Mouse (Mus musculus): ENCODE data around the gene Camta2. TPM values are rescaled to one million over a fixed set of nuclear protein-coding genes. Genes with fewer than 3 reads are reported as not detected.

The Camta2 gene
- total RNA-seq (2021) = 100 to 1,000 TPM; 217 to 224 TPM
- long read RNA-seq, experiment 1, full-length matches to known transcripts = 10 of 388 reads
- long read RNA-seq, experiment 1, partial matches to known transcripts = 159 of 388 reads
- long read RNA-seq, experiment 1, other reads (novel, unspliced or antisense) = 219 of 388 reads
- long read RNA-seq, experiment 2, full-length matches to known transcripts = 5 of 204 reads
- long read RNA-seq, experiment 2, partial matches to known transcripts = 118 of 204 reads
- long read RNA-seq, experiment 2, other reads (novel, unspliced or antisense) = 81 of 204 reads

DNA sequence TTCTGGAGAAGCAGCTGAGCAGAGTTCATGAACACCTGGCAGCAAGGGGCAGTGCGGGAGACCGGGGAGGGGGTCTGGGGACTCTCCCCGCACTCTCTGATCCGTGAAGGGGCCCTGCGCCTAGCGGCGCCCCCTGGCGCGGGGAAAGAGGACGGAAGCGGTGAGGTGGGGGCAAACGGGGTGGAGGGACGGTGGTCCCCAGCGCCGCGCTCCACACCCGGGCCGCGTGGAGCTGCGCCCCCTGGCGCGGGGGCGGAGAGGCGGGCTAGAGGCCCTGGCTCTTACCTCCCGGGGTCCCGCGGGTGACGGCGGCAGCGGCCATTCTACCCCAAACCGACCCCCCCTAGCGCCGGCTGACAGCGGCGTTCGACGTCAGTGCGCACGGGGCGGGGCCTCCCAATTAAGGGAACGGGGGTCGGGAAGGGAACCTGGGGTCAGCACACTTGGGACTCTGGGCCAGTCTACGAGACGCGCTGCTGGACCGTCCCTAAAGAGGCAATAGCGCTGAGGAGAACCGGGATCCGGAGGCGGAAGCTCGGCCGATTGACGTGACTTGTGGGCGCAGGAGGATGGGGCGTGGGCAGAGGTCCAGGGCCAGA is at the start of gene Camta2:
Camta2 (minus strand) TSS at position 505 of the 599 bp plus-strand sequence.
- peak; percentile 86 to 88 for DNase-seq (ENCODE audit: low spot score in 2 of 2)

DNA sequence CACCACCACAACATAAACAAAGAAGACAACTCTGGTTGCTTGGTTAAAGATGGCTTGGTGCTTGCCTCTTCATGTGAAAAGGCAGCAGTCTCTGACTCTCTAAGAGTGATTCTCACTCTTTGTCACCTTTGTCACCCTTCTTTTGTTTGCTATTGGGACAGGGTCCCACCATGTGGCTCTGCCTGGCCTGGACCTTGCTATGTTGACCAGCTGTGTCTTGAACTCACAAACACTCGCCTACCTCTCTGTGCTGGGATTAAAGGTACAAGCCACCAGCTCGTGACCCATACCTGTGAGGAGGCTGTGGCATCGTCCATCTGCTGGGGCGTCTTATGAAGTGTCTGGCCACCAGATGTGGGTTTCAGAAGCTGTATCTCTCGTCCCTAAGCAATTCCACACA is 45.4 kb upstream of the Camta2 start:
- DNase-seq (ENCODE audit: low spot score in 2 of 2) = no peak

DNA sequence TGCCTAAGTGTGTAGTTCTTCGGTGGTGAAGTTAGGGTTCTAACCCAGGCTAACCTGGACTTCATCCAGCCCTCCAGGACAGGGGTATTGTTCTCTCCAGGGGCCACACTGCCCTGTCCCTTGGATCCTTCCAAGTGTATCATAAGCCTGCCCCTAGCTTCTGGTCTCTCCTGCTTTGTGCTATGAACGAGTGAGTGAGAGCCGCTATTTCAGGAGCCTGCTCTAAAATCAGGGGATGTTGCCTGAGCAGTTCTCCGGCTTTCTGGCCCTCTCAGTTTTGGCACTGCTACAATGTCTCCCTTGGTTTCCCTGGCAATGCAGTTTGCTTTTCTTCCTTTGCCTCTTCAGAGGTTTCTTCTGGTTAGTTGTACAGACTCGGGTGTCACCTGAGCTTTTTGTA is 43.3 kb upstream of the Camta2 start:
- DNase-seq (ENCODE audit: low spot score in 2 of 2) = peak; percentile 19 to 55

DNA sequence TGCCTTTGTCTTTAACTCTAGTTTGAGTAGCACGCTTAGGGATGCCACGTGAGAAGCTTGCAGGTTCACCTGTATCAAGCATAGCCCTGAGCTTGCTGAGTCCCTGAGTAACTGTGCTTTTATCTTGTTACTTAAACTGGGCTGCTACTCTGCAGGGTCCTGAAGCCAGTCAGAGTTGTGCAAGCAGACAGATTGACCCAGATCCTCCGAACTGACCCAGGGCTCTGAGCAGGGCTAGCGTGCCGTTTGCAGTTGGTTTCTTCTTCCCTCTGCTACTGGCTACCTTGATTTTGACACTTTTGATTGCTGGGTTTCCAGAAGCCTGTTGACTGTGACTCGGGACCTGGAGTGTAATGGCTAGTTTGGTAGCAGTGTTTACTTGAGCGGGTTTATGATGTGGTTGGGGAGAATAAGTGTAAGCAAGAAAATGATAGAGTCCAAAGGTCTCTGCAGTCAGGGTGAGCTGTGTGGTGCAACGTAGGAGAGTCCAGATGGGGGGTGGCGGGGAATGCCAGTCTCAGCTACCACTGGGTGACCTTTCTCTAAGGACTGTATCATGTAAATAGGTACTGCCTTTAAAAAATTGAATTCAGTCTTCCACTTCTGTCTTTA is 42.6 kb upstream of the Camta2 start:
- no peak for DNase-seq (ENCODE audit: low spot score in 2 of 2)

DNA sequence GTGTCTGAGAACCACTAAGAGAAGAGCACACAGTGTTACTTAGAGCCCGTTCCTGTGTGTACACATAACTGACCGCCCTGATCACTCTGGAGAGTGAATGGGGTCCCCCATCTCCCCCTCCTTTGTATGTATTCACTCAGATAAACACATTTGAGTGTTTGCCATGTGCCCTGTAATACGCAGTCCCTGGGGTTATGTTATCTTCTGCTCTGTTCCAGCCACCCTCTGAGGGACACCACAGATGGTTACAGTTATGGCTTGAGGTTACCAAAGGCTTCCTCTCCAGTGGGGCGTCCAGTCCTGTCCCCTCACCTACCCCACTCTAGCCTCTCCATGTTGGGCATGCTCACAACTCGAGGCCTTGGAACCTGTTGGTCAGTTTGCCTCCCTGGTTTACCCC is 39.5 kb upstream of the Camta2 start:
- no peak for DNase-seq (ENCODE audit: low spot score in 2 of 2)

DNA sequence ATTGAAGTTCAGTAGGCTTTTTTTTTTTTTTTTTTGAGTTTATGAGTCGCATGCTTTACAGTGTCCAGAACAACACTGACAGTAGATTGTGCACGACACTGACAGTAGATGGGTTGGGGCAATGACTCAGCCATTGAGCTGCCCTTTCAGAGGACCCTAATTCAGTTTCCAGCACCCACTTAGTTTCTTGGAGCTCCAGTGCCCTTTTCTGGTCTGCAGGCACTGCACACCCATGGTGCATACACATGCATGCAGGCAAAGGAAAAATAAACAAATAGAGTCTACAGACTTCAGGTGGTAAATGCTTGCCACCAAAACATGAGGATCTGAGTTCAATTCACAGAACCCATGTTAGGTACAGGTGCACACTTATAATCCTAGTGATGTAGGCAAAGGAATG is 38.7 kb upstream of the Camta2 start:
- DNase-seq (ENCODE audit: low spot score in 2 of 2) = no peak

DNA sequence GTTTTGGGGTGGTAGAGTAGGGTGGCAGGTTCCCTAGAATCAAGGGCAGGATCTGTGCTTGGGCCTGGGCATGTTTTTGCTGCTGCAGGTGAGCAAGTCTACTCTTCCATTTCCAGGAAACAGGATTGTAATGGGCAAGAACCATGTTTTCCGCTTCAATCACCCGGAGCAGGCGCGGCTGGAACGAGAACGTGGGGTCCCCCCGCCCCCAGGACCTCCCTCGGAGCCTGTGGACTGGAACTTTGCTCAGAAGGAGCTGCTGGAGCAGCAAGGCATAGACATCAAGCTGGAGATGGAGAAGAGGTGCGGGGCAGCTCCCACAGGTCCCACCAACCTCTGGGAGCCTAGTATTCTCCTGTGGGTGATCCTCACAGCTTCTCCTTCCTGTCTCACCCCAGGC is 36.8 kb upstream of the Camta2 start:
- DNase-seq (ENCODE audit: low spot score in 2 of 2) = no peak

DNA sequence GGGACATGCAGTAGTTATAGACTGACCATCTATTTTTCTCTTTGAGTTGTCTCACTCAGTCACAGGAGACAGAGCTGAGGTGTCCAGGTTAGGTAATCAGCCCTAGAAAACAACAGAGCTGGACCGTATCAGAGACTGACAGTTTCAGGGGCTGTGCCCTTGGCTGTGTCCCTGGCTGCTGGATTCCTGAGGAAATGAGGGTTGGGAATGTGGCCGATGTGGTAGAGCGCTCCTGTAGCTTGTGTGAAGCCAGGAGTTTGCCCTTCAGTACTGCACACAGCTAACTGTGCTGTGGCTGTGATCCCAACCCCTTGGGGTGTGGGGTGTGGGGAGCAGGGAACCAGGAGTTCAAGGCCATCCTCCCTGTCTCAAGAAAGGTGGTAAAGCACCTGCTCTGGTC is 33.2 kb upstream of the Camta2 start:
- no peak for DNase-seq (ENCODE audit: low spot score in 2 of 2)

DNA sequence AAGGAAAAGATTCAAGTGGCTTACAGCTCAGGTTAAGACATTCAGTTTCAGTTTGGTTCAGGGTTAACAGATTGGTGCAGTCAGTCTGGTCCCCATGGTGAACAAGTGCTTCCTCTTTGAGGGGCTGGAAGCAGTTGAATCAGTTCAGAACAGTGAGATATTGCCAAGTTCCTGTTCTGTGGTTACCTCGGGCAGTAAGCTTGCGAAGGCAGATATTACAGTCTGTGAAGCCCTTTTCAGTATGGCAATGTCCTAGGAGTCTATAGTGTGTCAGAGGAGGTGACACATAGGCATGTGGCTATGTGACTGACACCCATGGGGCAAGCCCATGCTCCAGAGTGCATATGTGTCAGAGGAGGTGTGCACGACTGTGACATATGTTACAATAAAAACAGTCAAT is 32.7 kb upstream of the Camta2 start:
- no peak for DNase-seq (ENCODE audit: low spot score in 2 of 2)

DNA sequence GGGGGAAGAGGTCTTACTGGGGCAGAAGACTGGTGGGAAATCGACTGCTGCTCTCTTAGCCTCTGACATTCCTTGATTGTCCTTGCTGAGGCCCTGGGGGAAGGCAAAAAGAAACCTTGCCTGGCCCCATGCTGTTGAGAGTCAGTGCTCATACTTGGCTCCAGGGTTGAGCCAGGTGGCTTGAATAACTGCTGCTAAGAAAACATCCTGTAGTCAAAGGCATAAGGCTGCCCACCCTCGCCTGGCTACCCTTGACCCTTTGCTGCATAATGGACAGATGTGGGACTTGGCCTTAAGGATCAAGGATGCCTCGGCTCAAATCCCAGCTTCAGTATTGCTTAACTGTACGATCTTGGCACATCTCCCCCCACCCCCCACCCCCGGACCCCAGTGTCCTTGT is 30.6 kb upstream of the Camta2 start:
- no peak for DNase-seq (ENCODE audit: low spot score in 2 of 2)

DNA sequence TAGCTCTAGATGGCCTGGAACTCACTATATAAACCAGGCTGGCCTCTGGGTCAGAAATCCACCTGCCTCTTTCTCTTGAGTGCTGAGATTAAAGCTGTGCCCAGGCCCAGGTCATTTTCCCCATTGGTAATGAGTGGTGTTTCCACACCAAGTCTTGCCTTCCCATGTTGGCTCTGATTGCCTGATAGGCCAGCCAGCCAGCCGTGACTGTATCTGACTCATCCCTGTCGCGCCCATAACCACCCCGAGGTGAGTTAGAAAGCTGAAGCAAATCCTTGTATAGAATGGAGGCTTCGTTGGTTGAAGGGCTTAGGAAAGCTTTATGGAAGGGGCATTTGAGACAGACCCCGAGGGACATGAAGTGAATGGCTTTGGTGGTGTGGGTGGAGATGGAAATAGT is 27.9 kb upstream of the Camta2 start:
- DNase-seq (ENCODE audit: low spot score in 2 of 2) = no peak

DNA sequence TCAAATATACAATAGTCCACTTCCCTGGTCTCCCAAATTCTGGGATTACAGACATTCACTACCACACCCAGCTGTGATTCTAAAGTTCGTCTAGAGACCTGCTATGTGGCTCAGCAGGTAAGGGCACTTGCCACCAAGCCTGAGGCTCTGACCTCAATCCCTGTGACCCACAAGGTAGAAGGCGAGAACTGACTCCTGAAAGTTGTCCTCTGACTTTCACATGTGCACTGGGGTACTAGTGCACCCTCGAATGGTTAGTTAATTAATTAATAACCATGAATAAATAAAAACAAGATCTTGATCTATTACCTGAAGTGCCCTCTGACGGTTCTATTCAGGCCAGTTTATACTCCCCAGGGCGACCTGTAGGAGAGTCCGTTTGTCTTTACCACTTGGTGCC is 25.3 kb upstream of the Camta2 start:
- DNase-seq (ENCODE audit: low spot score in 2 of 2) = no peak

DNA sequence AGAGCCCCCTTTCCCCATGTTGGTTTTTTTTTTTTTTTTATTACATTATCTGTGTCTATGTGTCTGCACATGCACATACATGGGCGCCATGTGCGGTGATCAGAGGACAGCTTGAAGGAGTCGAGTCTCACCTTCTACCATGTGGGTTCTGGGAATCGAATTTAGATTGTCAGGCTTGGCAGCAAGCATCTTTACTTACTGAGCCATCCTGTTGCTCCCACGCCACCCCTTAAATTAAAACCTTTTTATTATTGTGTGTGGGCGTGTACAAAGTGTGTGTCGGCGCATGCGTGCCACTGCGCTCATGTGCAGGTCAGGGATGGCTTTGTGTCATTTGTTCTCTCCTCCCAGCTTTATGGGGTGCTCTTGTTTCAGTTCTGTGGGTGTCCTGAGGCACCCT is 23.1 kb upstream of the Camta2 start:
- no peak for DNase-seq (ENCODE audit: low spot score in 2 of 2)

DNA sequence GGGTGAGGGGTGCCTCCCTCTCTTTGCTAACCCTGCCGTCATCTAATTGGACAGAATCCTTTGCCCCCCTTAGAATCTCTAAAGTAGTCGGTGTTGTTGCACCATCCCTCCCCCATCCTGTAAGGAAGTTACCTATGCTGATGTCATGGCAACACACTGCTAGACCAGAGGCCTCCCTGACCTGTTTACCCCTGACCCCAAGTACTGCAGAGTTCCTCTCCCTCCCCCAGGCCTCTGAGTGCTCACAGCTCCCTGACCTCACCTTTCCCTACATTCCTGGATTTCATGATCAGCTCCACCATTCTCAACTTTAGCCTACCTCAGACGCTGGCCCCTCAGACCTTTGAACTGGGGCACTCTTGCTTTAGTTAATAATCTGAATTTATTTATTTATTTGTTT is 18.2 kb upstream of the Camta2 start:
- no peak for DNase-seq (ENCODE audit: low spot score in 2 of 2)

DNA sequence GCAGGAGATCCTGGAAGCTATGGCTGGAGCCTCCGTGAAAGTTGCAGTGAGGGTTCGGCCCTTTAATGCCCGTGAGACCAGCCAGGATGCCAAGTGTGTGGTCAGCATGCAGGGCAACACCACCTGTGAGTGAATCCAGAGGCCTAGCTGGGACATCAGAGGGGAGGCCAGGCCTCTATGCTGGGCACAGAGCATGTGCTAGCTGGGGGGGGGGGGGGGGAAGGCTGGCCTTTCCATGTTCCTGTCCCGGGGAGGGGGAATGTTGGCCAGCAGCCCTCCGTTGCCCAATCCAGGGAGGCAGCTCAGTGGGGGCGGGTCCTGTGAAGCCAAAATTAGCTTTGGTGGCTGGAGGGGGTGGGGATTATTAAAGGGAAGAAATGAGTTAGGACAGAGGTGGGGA is 14.9 kb upstream of the Camta2 start:
- DNase-seq (ENCODE audit: low spot score in 2 of 2) = no peak

DNA sequence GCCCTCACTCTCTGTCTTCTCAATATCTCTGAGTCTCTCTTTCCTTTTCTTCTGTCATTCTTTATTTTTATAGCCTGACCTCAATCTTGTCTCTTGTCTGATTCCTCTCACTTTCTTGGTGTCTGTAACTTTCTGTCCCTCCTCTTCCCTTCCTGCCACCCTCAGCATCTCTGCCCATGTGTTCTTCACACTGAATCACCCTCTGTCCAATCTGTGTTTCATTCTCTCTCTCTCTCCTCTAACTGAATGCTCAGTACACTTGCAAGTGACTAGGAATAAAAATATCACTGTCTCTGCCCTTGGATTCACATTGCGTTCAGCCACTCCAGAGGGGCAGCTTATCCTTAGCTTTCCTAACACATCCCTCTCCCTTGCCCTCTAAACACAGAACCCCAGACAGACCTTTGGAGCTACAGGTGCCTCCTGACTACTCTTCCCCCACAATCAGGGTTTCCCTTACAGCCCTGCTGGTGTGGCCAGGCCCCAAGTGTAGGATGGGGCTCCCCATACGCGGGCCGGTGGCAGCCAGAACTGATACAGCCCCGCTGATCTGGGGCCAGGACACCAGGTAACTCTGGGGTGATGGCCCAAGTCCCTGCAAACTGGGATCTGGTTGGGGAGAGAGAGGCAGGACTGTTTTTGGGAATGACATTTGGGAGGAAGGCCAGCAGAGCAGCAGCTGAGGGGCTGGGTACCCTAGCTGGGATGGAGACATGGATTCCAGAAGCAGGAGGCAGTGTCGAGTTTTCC is 14.3 kb upstream of the Camta2 start:
- DNase-seq (ENCODE audit: low spot score in 2 of 2) = no peak

DNA sequence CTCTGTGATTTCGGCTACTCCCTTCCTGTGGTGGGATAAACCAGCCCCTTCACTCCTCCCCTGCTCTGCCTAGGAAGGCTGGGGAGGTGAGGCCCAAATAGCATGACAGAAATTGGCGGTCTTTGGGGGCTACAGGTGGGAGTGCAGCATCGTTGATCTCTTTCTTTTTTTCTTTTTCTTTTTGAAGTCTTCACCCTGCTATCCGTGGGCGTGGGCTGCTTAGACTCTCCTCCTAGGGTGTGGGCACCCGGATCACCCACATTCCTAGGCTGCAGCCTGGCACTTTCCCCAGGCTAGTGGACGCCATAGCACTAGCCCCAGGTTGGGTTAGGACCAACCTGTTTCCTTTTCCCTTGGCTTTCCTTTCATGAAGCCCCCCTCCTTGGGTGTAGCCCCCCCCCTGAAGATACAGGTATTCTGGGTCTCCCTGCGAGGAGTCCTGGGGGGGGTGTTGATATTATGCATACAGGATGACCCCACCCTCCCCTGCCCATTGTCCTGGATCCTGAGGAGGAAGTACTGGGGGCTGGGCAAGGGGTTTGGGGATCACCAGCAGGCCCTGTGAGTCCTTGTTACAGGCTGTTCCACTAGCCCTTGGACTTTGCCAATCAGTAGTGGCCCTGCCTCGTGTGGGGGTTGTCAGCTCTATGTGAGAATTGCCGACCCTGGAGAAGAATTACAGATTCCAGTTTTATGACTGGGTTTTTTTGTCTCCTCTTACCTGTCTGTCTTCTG is 13.5 kb upstream of the Camta2 start:
- peak in 1 of 2 experiments; percentile 20 for DNase-seq (ENCODE audit: low spot score in 2 of 2)

DNA sequence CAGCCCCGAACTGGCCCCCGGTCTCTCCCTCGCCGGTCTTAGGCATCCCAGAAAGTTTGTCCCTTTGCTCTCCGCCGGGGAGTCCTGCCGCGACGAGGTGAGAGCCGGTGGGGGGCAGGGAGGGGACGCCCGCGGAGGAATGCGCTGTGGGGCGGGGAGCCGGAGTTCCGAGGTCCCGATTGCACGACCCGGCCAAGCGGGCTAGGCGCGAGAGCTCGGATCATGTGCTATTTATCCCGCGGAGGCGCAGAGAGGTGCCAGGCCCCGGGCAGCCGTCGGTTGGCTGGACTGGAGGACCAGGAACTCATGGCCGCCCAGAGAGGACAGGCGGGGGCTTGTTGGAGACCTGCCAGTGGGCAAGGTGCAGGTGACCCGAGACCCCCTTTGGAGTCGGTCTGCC is 12.7 kb upstream of the Camta2 start:
- DNase-seq (ENCODE audit: low spot score in 2 of 2) = peak; percentile 38 to 53

DNA sequence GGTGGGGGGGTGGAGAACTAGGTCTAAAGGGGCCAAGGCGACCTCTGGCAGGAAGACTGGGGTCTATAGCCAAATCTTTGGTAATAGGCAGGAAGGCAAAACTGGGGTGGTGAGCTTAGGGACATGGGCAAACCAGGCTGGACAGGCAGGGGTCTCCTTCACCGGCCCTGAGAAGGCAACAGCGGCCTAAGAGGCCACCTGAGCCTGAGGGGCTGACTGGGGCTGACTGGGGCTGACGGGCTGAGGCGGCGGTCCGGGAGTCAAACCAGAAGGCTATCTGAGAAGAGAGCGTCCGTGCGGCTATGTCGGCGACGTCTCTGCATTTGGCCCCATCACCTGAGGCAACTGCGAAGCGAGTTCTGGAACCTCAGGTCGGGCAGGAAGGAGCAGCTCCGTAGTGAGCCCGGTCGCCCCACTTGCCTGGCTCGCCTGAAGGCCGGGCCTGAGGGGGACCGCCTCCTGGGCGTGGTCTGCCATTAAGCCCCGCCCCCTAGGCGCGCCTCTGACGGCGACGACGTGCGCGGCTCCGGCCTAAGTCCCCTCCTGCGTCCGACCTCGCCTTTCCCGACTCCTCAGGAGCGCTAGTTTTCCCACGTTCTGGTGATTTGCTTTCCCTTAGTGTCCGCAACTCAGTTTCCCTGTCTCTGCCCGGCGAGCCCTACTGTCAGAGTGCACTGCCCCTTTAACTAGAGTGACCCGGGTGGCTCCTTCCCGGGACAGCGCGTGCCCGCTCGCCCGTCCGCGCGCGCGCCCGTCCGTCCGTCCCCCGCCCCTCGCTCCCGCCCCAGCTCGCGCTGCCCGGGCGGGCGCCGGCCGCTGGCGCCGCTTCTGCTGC is 12.0 kb upstream of the Camta2 start, which contains the start of the genes Inca1 and Kif1c:
Inca1 (minus strand) TSS at position 434 of the 835 bp plus-strand sequence.
Kif1c (plus strand) TSS at position 827 of the 835 bp plus-strand sequence.
- DNase-seq (ENCODE audit: low spot score in 2 of 2) = peak; percentile 93 to 94

DNA sequence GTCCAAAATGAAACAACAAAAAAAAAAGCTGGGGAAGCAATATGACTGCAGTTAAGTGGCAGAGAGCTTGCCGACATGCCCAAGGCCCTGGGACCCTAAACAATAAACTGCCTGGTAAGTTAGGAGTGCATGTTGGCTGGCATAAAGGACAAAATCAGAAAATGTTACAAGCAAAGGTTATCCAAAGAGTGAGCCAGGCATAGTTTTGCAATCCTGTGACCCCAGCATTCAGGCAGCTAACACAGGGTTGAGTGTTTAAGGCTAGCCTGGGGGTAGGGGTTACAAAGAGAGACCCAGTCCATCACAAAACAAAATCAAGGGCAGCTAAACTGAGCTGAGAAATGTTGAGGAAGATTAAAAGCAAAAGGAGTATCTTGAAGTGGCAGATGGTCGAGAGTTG is 11.1 kb upstream of the Camta2 start:
- no peak for DNase-seq (ENCODE audit: low spot score in 2 of 2)
